Mouse (Mus musculus) embryonic fibroblast, embryonic 13.5 days (primary cell): ENCODE measurements around the gene Reps1. TPM values are rescaled to one million over a fixed set of nuclear protein-coding genes. Genes with fewer than 3 reads are reported as not detected.

Source experiments
- H3K27ac ChIP-seq: 2 replicates; pipeline ENCODE4 v1.5.1; 2012; ENCODE audit warnings: low read length, control low read depth, inconsistent platforms; ENCODE audit not compliant: insufficient read depth
- H3K4me1 ChIP-seq: 2 replicates; pipeline ENCODE4 v1.6.1; 2011; ENCODE audit warnings: low read length; ENCODE audit not compliant: control insufficient read depth, insufficient read depth
- H3K4me3 ChIP-seq: 2 replicates; pipeline ENCODE4 v1.5.1; 2011; ENCODE audit warnings: mild to moderate bottlenecking, control low read depth, low read length; ENCODE audit not compliant: insufficient read depth
- CTCF ChIP-seq: IDR thresholded peaks from 2 replicates; pipeline ENCODE4 v1.5.1; 2011; ENCODE audit warnings: mild to moderate bottlenecking, control low read depth, low read length, moderate library complexity, borderline replicate concordance; ENCODE audit not compliant: insufficient read depth
- POLR2A ChIP-seq: IDR thresholded peaks from 2 replicates; pipeline ENCODE4 v1.6.1; 2011; ENCODE audit warnings: low read depth, mild to moderate bottlenecking, control low read depth, low read length, moderate library complexity
- polyA plus RNA-seq: library from polyadenylated mRNA; stranded (reverse); fragments of >200 nt; gene quantifications from 2 replicates; pipeline ENCODE4 v1.2.4, GENCODE M21; 2011; ENCODE audit warnings: low read depth; ENCODE audit not compliant: missing spikeins, insufficient read length

The Reps1 gene
- polyA plus RNA-seq, 1 experiment, result 57.3 TPM

GRCm38 (mm10) chr10:18074383-18075075, 18.9 kb downstream of the Reps1 start:
- TF ChIP-seq POLR2A (no peak), CTCF (no peak)
- Histone ChIP-seq H3K4me3 (no peak overlapping the region), H3K4me1 (peaks cover 5% of the 10 kb centered on the region), H3K27ac (no peak overlapping the region)

GRCm38 (mm10) chr10:18075845-18076244, 20.2 kb downstream of the Reps1 start:
- no peak overlapping the region for H3K27ac ChIP-seq
- no peak overlapping the region for H3K4me3 ChIP-seq
- H3K4me1 ChIP-seq, result peaks cover 3% of the 10 kb centered on the region; the same call in 1 of the 2 replicates
- TF ChIP-seq CTCF, result no peak
- no peak for TF ChIP-seq POLR2A

- Histone ChIP-seq H3K4me1 (peaks cover 9% of the 10 kb centered on the region; the same call in 1 of the 2 replicates), H3K27ac (peak overlapping the region; percentile 73; the same call in 1 of the 2 replicates), H3K4me3 (no peak overlapping the region)
- TF ChIP-seq POLR2A (no peak), CTCF (no peak)
Measured at GRCm38 (mm10) chr10:18081536-18081935, 25.9 kb downstream of the Reps1 start.

GRCm38 (mm10) chr10:18082772-18083171, 27.1 kb downstream of the Reps1 start:
- Histone ChIP-seq H3K4me1 (peaks cover 7% of the 10 kb centered on the region; the same call in 1 of the 2 replicates), H3K4me3 (no peak overlapping the region), H3K27ac (no peak overlapping the region)
- TF ChIP-seq CTCF, result no peak
- TF ChIP-seq POLR2A, result no peak

- Histone ChIP-seq H3K4me3 (no peak overlapping the region), H3K4me1 (no peaks in the 10 kb centered on the region), H3K27ac (no peak overlapping the region)
- TF ChIP-seq CTCF (no peak), POLR2A (no peak)
Measured at GRCm38 (mm10) chr10:18090691-18091090, 35.0 kb downstream of the Reps1 start.

- no peak overlapping the region for H3K27ac ChIP-seq
- no peak overlapping the region for H3K4me3 ChIP-seq
- H3K4me1 ChIP-seq, result no peaks in the 10 kb centered on the region
- TF ChIP-seq CTCF, result no peak
- TF ChIP-seq POLR2A, result no peak
Measured at GRCm38 (mm10) chr10:18102166-18102565, 46.5 kb downstream of the Reps1 start.

- TF ChIP-seq CTCF (peak; percentile 49; the same call in 1 of the 2 replicates), POLR2A (no peak)
- H3K27ac ChIP-seq, result no peak overlapping the region
- no peak overlapping the region for H3K4me3 ChIP-seq
- H3K4me1 ChIP-seq, result no peaks in the 10 kb centered on the region
Measured at GRCm38 (mm10) chr10:18107471-18107870, 51.8 kb downstream of the Reps1 start.

GRCm38 (mm10) chr10:18110940-18111339, 55.3 kb downstream of the Reps1 start:
- Histone ChIP-seq H3K4me3 (no peak overlapping the region), H3K27ac (no peak overlapping the region), H3K4me1 (no peaks in the 10 kb centered on the region)
- TF ChIP-seq POLR2A (no peak), CTCF (no peak)

GRCm38 (mm10) chr10:18113473-18114093, 57.9 kb downstream of the Reps1 start:
- H3K4me3 ChIP-seq, result no peak overlapping the region
- TF ChIP-seq POLR2A (no peak), CTCF (no peak)
- H3K27ac ChIP-seq, result no peak overlapping the region
- no peaks in the 10 kb centered on the region for H3K4me1 ChIP-seq

- TF ChIP-seq POLR2A (no peak), CTCF (no peak)
- Histone ChIP-seq H3K4me3 (no peak overlapping the region), H3K4me1 (no peaks in the 10 kb centered on the region)
Measured at GRCm38 (mm10) chr10:18118336-18118735, 62.7 kb downstream of the Reps1 start.

More at GRCm38 (mm10) chr10:18118336-18118735, 62.7 kb downstream of the Reps1 start:
- no peak overlapping the region for H3K27ac ChIP-seq
